Mouse (Mus musculus) neural tube, embryonic 15.5 days (tissue): ENCODE data around the gene Astn2. TPM values are rescaled to one million over a fixed set of nuclear protein-coding genes. Genes with fewer than 3 reads are reported as not detected.

Experiments
- ATAC-seq: fragments of 200-750 bp; cut with Nextera tagmentation; 2 replicates; pipeline ENCODE4 v1.8.0; 2017; ENCODE audit warnings: mild to moderate bottlenecking, moderate TSS enrichment, moderate library complexity; ENCODE audit not compliant: low FRiP score
- H3K27ac ChIP-seq: fragments of 300-500 bp; sonication (generic); replicated peaks from 2 replicates; pipeline ENCODE4 v1.5.1; 2015; ENCODE audit warnings: mild to moderate bottlenecking, inconsistent platforms
- H3K27me3 ChIP-seq: fragments of 300-500 bp; sonication (generic); replicated peaks from 2 replicates; pipeline ENCODE4 v1.6.1; 2015; ENCODE audit warnings: inconsistent platforms
- H3K36me3 ChIP-seq: fragments of 300-500 bp; sonication (generic); 2 replicates; pipeline ENCODE4 v1.6.1; 2015; ENCODE audit warnings: inconsistent platforms
- H3K4me1 ChIP-seq: fragments of 300-500 bp; sonication (generic); 2 replicates; pipeline ENCODE4 v1.6.1; 2015; ENCODE audit warnings: inconsistent platforms
- H3K4me2 ChIP-seq: fragments of 300-500 bp; sonication (generic); 2 replicates; pipeline ENCODE4 v1.6.1; 2015; ENCODE audit warnings: inconsistent platforms, mild to moderate bottlenecking, moderate library complexity
- H3K4me3 ChIP-seq: fragments of 300-500 bp; sonication (generic); replicated peaks from 2 replicates; pipeline ENCODE4 v1.5.1; 2015; ENCODE audit warnings: mild to moderate bottlenecking, inconsistent platforms
- H3K9ac ChIP-seq: fragments of 300-500 bp; sonication (generic); replicated peaks from 2 replicates; pipeline ENCODE4 v1.6.1; 2015; ENCODE audit warnings: mild to moderate bottlenecking, inconsistent platforms
- H3K9me3 ChIP-seq: fragments of 300-500 bp; sonication (generic); replicated peaks from 2 replicates; pipeline ENCODE4 v1.6.1; 2016; ENCODE audit warnings: inconsistent platforms
- WGBS: fragments of 180-500 bp; shearing (Covaris S2); methylation state at CpG from one replicate; pipeline ENCODE4 v1.1.7; 2015; ENCODE audit warnings: mixed read lengths; 5-methylcytosine and 5-hydroxymethylcytosine counted together
- polyA plus RNA-seq: library from polyadenylated mRNA; unstranded; fragments of >200 nt; fragmentation: Nextera tagmentation; extraction: Ambion mirVana; gene quantifications from 2 replicates; pipeline ENCODE4 v1.2.1, GENCODE M21; 2015

Astn2 gene
- 2.5 and 3.9 TPM in 2 replicates for polyA plus RNA-seq

GRCm38 (mm10) chr4:66404201-66404711 is at the start of gene Astn2:
Gene Astn2 (minus strand): TSS chr4:66404611.
- peak within 1 kb of the TSS; percentile 88 for H3K4me3 ChIP-seq

GRCm38 (mm10) chr4:66450115-66450514 is 45.7 kb upstream of the Astn2 start:
- no peaks in the 10 kb centered on the region for H3K9me3 ChIP-seq

More at GRCm38 (mm10) chr4:66404201-66404711, at the start of gene Astn2:
- Histone ChIP-seq H3K36me3 (no peaks in the 10 kb centered on the region), H3K4me1 (peaks cover 28% of the 10 kb centered on the region), H3K27ac (peak within 1 kb of the TSS; percentile 90), H3K9me3 (no peaks in the 10 kb centered on the region), H3K4me2 (peak within 1 kb of the TSS; percentile 71), H3K27me3 (0 out of 2 replicates have a peak, but pooled peaks cover 3% of the 10 kb centered on the region), H3K9ac (peak within 1 kb of the TSS; percentile 98)
- WGBS = 0% methylated on average over 36 of the region's 56 CpGs
- ATAC-seq = peak; percentile 77

GRCm38 (mm10) chr4:66431256-66431655 is 26.8 kb upstream of the Astn2 start:
- Histone ChIP-seq H3K27ac (no peak overlapping the region), H3K9me3 (no peaks in the 10 kb centered on the region), H3K4me1 (no peaks in the 10 kb centered on the region), H3K36me3 (no peaks in the 10 kb centered on the region), H3K4me3 (no peak overlapping the region), H3K4me2 (no peak overlapping the region), H3K27me3 (no peaks in the 10 kb centered on the region), H3K9ac (no peak overlapping the region)
- 30% methylated on average over 1 of the region's 1 CpGs for WGBS
- ATAC-seq = 0 out of 2 replicates have a peak, but pooled peaks have one; percentile 28

More at GRCm38 (mm10) chr4:66450115-66450514, 45.7 kb upstream of the Astn2 start:
- Histone ChIP-seq H3K4me3 (no peak overlapping the region), H3K9ac (no peak overlapping the region), H3K4me2 (no peak overlapping the region), H3K4me1 (no peaks in the 10 kb centered on the region), H3K27me3 (no peaks in the 10 kb centered on the region), H3K36me3 (no peaks in the 10 kb centered on the region), H3K27ac (no peak overlapping the region)
- 38% methylated on average over 3 of the region's 3 CpGs for WGBS
- ATAC-seq = no peak

- H3K4me2 ChIP-seq = no peak overlapping the region
- no peaks in the 10 kb centered on the region for H3K4me1 ChIP-seq
- no peak overlapping the region for H3K9ac ChIP-seq
- H3K27me3 ChIP-seq = no peaks in the 10 kb centered on the region
- H3K9me3 ChIP-seq = no peaks in the 10 kb centered on the region
- no peaks in the 10 kb centered on the region for H3K36me3 ChIP-seq
- ATAC-seq = peak; percentile 63
- H3K27ac ChIP-seq = no peak overlapping the region
- 72% methylated on average over 4 of the region's 4 CpGs for WGBS
- H3K4me3 ChIP-seq = no peak overlapping the region
Observed at GRCm38 (mm10) chr4:66425804-66426203, 21.4 kb upstream of the Astn2 start.

- ATAC-seq = no peak
- Histone ChIP-seq H3K36me3 (no peaks in the 10 kb centered on the region), H3K4me2 (no peak overlapping the region), H3K9me3 (no peaks in the 10 kb centered on the region), H3K27ac (no peak overlapping the region), H3K27me3 (no peaks in the 10 kb centered on the region), H3K4me1 (no peaks in the 10 kb centered on the region), H3K9ac (no peak overlapping the region), H3K4me3 (no peak overlapping the region)
- WGBS = 81% methylated on average over 8 of the region's 8 CpGs
Observed at GRCm38 (mm10) chr4:66414778-66415177, 10.4 kb upstream of the Astn2 start.

GRCm38 (mm10) chr4:66405086-66405485 is 675 bp upstream of the Astn2 start:
- H3K36me3 ChIP-seq = no peaks in the 10 kb centered on the region
- peaks cover 28% of the 10 kb centered on the region for H3K4me1 ChIP-seq
- WGBS = 11% methylated on average over 1 of the region's 1 CpGs
- no peaks in the 10 kb centered on the region for H3K9me3 ChIP-seq
- H3K4me2 ChIP-seq = peak overlapping the region; percentile 71
- no peak overlapping the region for H3K27ac ChIP-seq
- no peak for ATAC-seq
- no peak overlapping the region for H3K9ac ChIP-seq
- 0 out of 2 replicates have a peak, but pooled peaks cover 3% of the 10 kb centered on the region for H3K27me3 ChIP-seq
- H3K4me3 ChIP-seq = no peak overlapping the region

- H3K4me3 ChIP-seq = peak overlapping the region; percentile 88
- peak overlapping the region; percentile 98 for H3K9ac ChIP-seq
- peaks cover 28% of the 10 kb centered on the region for H3K4me1 ChIP-seq
- H3K27me3 ChIP-seq = 0 out of 2 replicates have a peak, but pooled peaks cover 5% of the 10 kb centered on the region
- no peaks in the 10 kb centered on the region for H3K36me3 ChIP-seq
- H3K27ac ChIP-seq = peak overlapping the region; percentile 90
- under 1% methylated on average over 41 of the region's 51 CpGs for whole genome bisulfite sequencing
- no peaks in the 10 kb centered on the region for H3K9me3 ChIP-seq
- ATAC-seq = peak; percentile 64
- peak overlapping the region; percentile 71 for H3K4me2 ChIP-seq
Observed at GRCm38 (mm10) chr4:66403708-66404200, 657 bp downstream of the Astn2 start.

GRCm38 (mm10) chr4:66403116-66403707 is 1.2 kb downstream of the Astn2 start:
- Histone ChIP-seq H3K27ac (peak overlapping the region; percentile 90; the same call in 1 of the 2 replicates), H3K4me3 (peak overlapping the region; percentile 88), H3K4me2 (peak overlapping the region; percentile 71), H3K4me1 (peaks cover 28% of the 10 kb centered on the region), H3K9me3 (no peaks in the 10 kb centered on the region), H3K27me3 (0 out of 2 replicates have a peak, but pooled peaks cover 5% of the 10 kb centered on the region), H3K36me3 (no peaks in the 10 kb centered on the region), H3K9ac (peak overlapping the region; percentile 98)
- WGBS = 1% methylated on average over 22 of the region's 22 CpGs
- peak; percentile 40 for ATAC-seq

- H3K9ac ChIP-seq = peak overlapping the region; percentile 98
- peak overlapping the region; percentile 71 for H3K4me2 ChIP-seq
- H3K4me3 ChIP-seq = peak overlapping the region; percentile 88
- H3K36me3 ChIP-seq = no peaks in the 10 kb centered on the region
- peak; percentile 48 for ATAC-seq
- H3K9me3 ChIP-seq = no peaks in the 10 kb centered on the region
- 0 out of 2 replicates have a peak, but pooled peaks cover 5% of the 10 kb centered on the region for H3K27me3 ChIP-seq
- under 1% methylated on average over 24 of the region's 24 CpGs for WGBS
- peak overlapping the region; percentile 58 for H3K27ac ChIP-seq
- H3K4me1 ChIP-seq = peaks cover 28% of the 10 kb centered on the region
Observed at GRCm38 (mm10) chr4:66402611-66403010, 1.8 kb downstream of the Astn2 start.

- ATAC-seq = 0 out of 2 replicates have a peak, but pooled peaks have one; percentile 2
- Histone ChIP-seq H3K36me3 (no peaks in the 10 kb centered on the region), H3K9me3 (no peaks in the 10 kb centered on the region), H3K4me2 (peak overlapping the region; percentile 71), H3K4me3 (peak overlapping the region; percentile 88), H3K27ac (0 out of 2 replicates have a peak overlapping the region, but pooled peaks have one; percentile 23), H3K9ac (peak overlapping the region; percentile 21; the same call in 1 of the 2 replicates), H3K27me3 (0 out of 2 replicates have a peak, but pooled peaks cover 2% of the 10 kb centered on the region), H3K4me1 (peaks cover 28% of the 10 kb centered on the region)
- WGBS = 16% methylated on average over 8 of the region's 8 CpGs
Observed at GRCm38 (mm10) chr4:66401186-66401681, 3.2 kb downstream of the Astn2 start.

GRCm38 (mm10) chr4:66399066-66399465 is 5.3 kb downstream of the Astn2 start:
- Histone ChIP-seq H3K4me3 (no peak overlapping the region), H3K27ac (no peak overlapping the region), H3K4me2 (no peak overlapping the region), H3K9me3 (no peaks in the 10 kb centered on the region), H3K36me3 (no peaks in the 10 kb centered on the region), H3K4me1 (peaks cover 21% of the 10 kb centered on the region), H3K9ac (no peak overlapping the region), H3K27me3 (0 out of 2 replicates have a peak, but pooled peaks cover 2% of the 10 kb centered on the region)
- ATAC-seq = no peak
- 63% methylated on average over 4 of the region's 4 CpGs for WGBS
